Mouse (Mus musculus): ENCODE results near the gene Lats2.

Gene Lats2

GRCm38 (mm10) chr14:57712884-57713283 is 45.3 kb downstream of the Lats2 start:
- TF ChIP-seq GATA4 (IDR thresholded peaks at IDR 0.05; ENCODE audit: insufficient replicate concordance, low read length): no peak

GRCm38 (mm10) chr14:57711059-57711458 is 47.1 kb downstream of the Lats2 start:
- TF ChIP-seq GATA4 (IDR thresholded peaks at IDR 0.05; ENCODE audit: insufficient replicate concordance, low read length): no peak

- TF ChIP-seq GATA4 (IDR thresholded peaks at IDR 0.05; ENCODE audit: insufficient replicate concordance, low read length): no peak
Observed at GRCm38 (mm10) chr14:57709171-57709570, 49.0 kb downstream of the Lats2 start.

- TF ChIP-seq GATA4 (IDR thresholded peaks at IDR 0.05; ENCODE audit: insufficient replicate concordance, low read length): no peak
Observed at GRCm38 (mm10) chr14:57708580-57708979, 49.6 kb downstream of the Lats2 start.

GRCm38 (mm10) chr14:57707100-57707893 is 50.9 kb downstream of the Lats2 start:
- no peak for TF ChIP-seq GATA4 (IDR thresholded peaks at IDR 0.05; ENCODE audit: insufficient replicate concordance, low read length)

- TF ChIP-seq GATA4 (IDR thresholded peaks at IDR 0.05; ENCODE audit: insufficient replicate concordance, low read length): no peak
Observed at GRCm38 (mm10) chr14:57706760-57707099, 51.5 kb downstream of the Lats2 start.

GRCm38 (mm10) chr14:57705759-57706158 is 52.4 kb downstream of the Lats2 start:
- TF ChIP-seq GATA4 (IDR thresholded peaks at IDR 0.05; ENCODE audit: insufficient replicate concordance, low read length): no peak

GRCm38 (mm10) chr14:57705075-57705474 is 53.1 kb downstream of the Lats2 start:
- no peak for TF ChIP-seq GATA4 (IDR thresholded peaks at IDR 0.05; ENCODE audit: insufficient replicate concordance, low read length)

GRCm38 (mm10) chr14:57701915-57702477 is 56.2 kb downstream of the Lats2 start:
- TF ChIP-seq GATA4 (IDR thresholded peaks at IDR 0.05; ENCODE audit: insufficient replicate concordance, low read length): no peak

- TF ChIP-seq GATA4 (IDR thresholded peaks at IDR 0.05; ENCODE audit: insufficient replicate concordance, low read length): no peak
Observed at GRCm38 (mm10) chr14:57699461-57699970, 58.7 kb downstream of the Lats2 start.

GRCm38 (mm10) chr14:57699016-57699415 is 59.2 kb downstream of the Lats2 start:
- TF ChIP-seq GATA4 (IDR thresholded peaks at IDR 0.05; ENCODE audit: insufficient replicate concordance, low read length): no peak

- no peak for TF ChIP-seq GATA4 (IDR thresholded peaks at IDR 0.05; ENCODE audit: insufficient replicate concordance, low read length)
Observed at GRCm38 (mm10) chr14:57696066-57696465, 62.1 kb downstream of the Lats2 start.

- TF ChIP-seq GATA4 (IDR thresholded peaks at IDR 0.05; ENCODE audit: insufficient replicate concordance, low read length): no peak
Observed at GRCm38 (mm10) chr14:57695550-57695949, 62.6 kb downstream of the Lats2 start.

- TF ChIP-seq GATA4 (IDR thresholded peaks at IDR 0.05; ENCODE audit: insufficient replicate concordance, low read length): no peak
Observed at GRCm38 (mm10) chr14:57694246-57694645, 63.9 kb downstream of the Lats2 start.

GRCm38 (mm10) chr14:57692517-57693130 is 65.6 kb downstream of the Lats2 start:
- no peak for TF ChIP-seq GATA4 (IDR thresholded peaks at IDR 0.05; ENCODE audit: insufficient replicate concordance, low read length)

GRCm38 (mm10) chr14:57691316-57691715 is 66.9 kb downstream of the Lats2 start:
- no peak for TF ChIP-seq GATA4 (IDR thresholded peaks at IDR 0.05; ENCODE audit: insufficient replicate concordance, low read length)

Data from liver, adult (tissue).